Mouse (Mus musculus): ENCODE data around the gene H2-Ob.

Gene H2-Ob

GRCm38 (mm10) chr17:34244656-34245055, 6.0 kb downstream of the H2-Ob start:
- DNase-seq = no peak

DNA sequence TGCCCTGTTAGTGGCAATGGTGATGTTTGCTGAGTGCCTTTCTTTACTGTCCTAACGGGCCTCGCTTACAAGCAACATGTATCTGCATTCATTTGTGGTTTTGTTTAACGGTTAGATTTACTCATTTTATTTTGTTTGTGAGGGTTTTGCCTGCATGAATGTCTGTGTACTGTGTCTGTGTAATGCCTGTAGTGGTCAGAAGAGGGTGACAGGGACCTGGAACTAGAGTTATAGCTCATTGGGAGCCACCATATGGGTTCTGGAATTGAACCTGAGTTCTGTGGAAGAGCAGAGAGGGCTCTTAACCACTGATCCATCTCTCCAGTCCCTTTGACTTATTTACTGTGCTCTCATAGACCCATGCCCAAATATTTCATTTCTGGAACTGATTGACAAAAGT, 8.3 kb downstream of the H2-Ob start:
- no peak for DNase-seq

DNA sequence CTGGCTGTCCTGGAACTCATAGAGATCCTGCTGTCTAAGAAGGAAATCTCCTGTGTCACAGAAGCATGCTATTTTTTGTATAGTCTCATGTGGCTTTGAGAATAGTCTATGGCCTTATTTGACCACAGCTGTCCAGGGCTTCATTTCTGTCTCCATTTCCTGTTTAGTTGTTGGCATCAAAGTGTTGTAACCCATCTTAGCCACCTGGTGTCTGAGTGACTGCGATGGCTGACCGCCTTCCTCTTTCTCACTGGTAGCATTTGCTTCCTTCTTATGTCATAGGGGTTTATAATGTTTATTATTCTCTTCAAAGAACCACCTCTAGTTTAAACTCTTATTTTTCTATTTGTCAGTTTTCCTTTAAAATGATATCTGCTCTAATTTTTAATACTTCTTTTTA, 10.1 kb downstream of the H2-Ob start:
- peak in 1 of 2 experiments; percentile 1 for DNase-seq

GRCm38 (mm10) chr17:34249361-34249760, 10.7 kb downstream of the H2-Ob start:
- peak in 1 of 2 experiments; percentile 1 for DNase-seq

GRCm38 (mm10) chr17:34249878-34250277, 11.2 kb downstream of the H2-Ob start:
- no peak for DNase-seq

DNA sequence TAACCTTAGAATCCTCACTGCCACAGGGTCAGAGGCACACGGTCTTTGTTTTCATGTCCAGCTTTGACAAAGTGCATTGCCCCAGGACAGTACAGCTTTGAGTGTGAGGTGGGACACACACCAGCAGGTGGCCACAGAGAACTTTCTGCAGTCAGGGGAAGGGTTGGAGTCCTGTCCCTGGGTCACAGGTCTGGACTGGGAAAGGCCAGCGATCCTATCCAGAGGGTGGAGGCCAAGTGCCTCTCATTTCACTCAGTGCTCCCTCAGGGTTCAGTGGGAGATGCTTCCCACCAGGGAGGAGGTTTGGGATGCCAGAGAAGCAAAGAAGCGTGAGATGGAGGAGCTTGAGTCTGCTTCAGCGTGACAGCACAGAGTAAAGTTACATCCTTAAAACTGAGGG, 13.0 kb downstream of the H2-Ob start:
- no peak for DNase-seq

GRCm38 (mm10) chr17:34256501-34256900, 17.8 kb downstream of the H2-Ob start:
- DNase-seq = no peak

GRCm38 (mm10) chr17:34257594-34258375, 19.1 kb downstream of the H2-Ob start, which contains the start of gene H2-Ab1:
Gene H2-Ab1, plus strand, starts transcription at chr17:34257689.
- DNase-seq = peak; percentile 61 to 70

GRCm38 (mm10) chr17:34260551-34260950, 21.8 kb downstream of the H2-Ob start:
- DNase-seq = no peak

DNA sequence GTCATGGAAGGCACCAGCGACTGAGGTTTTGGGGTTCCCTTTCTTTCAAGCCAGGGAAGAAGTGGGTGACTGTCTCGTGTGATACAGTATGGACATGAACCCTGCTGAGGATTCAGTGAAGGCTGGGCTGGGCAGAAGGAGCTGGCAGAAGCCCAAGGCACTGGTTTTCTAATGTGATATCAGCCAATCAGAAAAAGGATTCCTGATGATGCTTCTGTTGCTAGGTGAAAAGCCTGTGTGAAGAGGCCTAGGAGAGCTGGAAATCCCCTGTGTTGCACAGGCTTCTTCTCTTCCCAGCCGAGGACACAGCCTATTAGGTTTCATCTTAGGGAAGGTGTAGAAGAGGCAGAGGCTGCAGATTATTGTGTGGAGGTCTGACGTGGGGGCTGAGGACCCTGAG, 22.8 kb downstream of the H2-Ob start:
- no peak for DNase-seq

GRCm38 (mm10) chr17:34263068-34263467, 24.4 kb downstream of the H2-Ob start:
- DNase-seq = peak; percentile 34 to 61

DNA sequence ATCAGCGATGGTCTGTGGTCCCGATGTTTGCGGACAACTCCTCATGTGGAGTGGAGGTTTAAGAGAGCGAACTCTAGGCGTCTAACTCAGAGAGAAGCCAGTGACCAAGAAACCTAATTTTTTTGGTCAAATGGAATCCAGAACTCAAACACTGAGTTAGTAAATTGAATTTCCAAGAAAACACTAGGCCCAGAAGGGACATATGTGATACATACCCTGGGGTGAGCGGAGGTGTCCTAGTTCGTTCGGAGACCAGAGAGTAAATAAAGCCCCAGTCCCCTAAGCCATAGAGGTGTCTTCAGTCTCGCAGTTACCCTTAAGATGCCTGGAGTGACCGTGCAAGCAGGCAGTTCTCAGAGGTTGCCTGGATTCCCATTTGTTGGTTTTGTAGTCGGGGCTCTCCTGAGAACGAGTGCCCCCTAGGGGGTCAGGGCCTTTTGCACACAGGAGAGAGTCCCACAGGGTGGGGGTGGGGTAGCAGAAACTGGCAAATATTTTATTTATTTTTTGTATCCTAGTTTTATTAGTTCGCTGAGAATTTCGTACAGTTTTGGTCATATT, 25.2 kb downstream of the H2-Ob start:
- peak in 1 of 2 experiments; percentile 30 for DNase-seq

GRCm38 (mm10) chr17:34264452-34265351, 26.0 kb downstream of the H2-Ob start:
- no peak for DNase-seq

DNA sequence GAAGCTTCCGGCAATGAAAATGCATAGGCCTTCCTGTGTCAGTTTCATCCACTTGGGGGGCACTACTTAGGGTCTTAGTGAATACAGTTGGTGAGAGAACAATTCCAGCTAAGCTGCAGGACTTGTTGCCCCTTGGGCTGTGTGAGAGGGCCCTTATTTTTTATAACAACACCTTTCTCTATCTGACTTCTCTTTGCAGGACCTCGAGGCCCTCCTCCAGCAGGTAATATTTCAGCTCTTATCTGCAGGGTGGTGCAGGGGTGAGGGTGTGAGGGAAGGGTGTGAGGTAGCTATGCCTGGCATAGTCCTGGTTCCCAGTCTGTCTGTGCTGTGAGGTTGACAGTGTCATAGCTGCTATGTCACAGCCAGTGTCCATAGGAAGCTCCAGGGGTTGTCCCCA, 29.6 kb downstream of the H2-Ob start:
- DNase-seq = no peak

DNA sequence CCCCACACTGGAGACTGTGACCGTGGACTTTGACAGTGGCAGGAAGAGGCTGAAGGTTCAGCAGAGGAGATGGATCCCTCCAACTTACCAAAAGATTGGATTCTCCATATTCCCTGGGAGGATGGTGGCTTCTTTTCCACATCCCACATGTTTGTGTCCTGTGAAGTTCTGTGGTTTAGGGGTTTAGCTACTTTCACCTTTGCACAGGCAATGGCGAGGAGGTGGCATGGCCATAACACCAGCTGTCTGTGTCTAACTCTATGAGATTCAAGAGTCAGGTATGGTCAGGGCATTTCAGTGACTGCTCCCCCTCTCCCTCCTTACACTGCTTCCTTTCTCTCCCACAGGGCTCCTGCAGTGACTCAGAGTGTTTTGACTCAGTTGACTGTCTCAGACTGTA, 30.0 kb downstream of the H2-Ob start:
- no peak for DNase-seq

DNA sequence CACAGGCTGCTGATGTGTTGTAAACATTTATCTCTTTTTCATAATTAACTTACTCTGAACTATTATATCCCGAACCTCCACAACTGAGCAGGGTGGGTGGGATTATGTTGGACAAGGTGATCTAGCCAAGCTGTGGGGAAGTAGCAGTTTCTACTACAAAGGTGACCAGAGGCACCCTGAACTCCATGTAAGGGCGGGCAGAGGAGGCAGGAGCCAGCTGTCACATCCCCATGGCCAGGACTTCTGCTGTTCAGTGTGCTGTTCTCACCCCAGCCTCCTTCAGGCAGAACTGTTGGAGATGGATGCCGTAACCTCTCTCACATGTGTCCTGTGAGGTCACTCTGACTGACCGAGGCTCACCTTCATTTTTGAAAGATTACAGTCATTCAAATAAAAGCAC, 31.1 kb downstream of the H2-Ob start:
- no peak for DNase-seq

- no peak for DNase-seq
These were observed 31.5 kb downstream of the H2-Ob start for GRCm38 (mm10) chr17:34270230-34270629.

DNA sequence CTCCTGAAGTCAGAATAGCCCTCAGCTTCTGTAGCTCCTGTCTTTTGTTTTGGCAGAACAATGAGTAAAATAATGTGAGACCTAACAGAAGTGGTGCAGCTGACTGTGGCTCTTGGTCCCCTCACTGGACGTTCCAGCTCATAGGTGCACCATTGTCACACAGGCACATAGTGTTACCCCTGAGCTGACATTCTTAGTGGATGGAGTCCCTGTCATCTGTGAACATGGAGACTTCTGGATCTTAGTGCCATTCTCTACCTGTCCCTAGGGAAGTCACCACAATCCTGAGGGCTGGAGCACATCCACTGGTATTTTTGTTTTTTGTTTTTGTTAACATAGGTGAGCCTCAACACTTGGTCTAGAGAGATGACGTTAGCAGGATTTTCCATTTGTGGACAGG, 32.2 kb downstream of the H2-Ob start:
- DNase-seq = no peak

- no peak for DNase-seq
These were observed 33.4 kb downstream of the H2-Ob start for GRCm38 (mm10) chr17:34272102-34272501.

DNA sequence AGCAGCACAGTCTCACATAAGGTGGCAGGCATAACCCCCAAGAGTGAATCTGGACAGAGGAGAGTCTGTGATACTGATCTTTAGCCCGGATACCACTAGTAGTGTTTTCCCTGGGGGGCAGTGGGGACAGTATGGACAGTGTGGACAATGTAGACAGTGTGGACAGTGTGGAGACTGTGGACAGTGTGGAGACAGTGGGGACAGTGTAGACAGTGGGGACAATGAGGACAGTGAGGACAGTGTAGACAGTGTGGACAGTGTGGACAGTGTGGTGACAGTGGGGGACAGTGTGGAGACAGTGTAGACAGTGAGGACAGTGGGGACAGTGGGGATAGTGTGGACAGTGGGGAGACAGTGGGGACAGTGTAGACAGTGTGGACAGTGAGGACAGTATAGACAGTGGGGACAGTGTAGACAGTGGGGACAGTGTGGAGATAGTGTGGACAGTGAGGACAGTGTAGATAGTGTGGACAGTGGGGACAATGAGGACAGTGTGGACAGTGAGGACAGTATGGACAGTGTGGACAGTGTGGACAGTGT, 41.9 kb downstream of the H2-Ob start:
- DNase-seq = no peak

DNA sequence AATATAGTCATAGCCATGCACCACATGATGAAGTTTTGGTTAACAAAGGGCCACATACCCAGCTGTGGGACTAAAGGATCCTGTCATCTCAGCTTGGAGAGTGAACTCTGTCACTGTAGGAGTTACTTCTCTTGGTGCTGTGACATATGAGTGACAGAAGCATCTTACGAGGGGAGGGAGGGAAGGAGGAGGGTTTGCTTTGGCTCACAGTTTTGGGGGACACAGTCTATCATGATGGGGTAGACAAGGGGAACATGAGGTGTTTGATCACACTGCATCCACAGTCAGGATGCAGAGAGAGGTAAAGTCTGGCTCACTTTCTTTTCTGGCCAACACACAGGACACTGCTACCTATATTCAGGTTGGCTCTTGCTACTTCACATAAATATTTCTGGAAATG, 43.1 kb downstream of the H2-Ob start:
- DNase-seq = no peak

- DNase-seq = no peak
These were observed 46.7 kb downstream of the H2-Ob start for GRCm38 (mm10) chr17:34285371-34285770.

DNA sequence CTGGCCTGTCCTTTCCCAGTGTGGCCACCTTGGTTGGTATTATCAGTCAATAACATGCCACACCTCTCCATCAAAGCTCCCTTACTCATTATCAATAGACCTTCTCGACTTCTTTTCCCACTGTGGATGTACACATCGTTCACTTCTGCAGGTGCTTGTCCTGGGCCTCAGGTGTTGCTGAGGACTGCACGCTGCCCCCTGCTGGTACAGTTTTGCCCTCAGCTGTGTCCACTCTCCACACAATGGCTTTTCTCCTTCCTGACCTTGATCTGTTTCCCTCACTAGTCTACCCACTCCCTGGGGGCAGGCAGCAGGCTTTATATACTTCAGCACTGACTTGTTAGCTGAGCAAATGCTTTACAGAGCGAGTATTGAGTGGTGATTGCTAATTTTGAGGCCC, 47.1 kb downstream of the H2-Ob start:
- no peak for DNase-seq
